Mouse (Mus musculus) forebrain, postnatal 0 days (tissue): ENCODE measurements around the gene Hist1h4f. TPM values are rescaled to one million over a fixed set of nuclear protein-coding genes. Genes with fewer than 3 reads are reported as not detected.
"Not testable (repeated sequence)": the region's sequence is repeated elsewhere in the genome, so short reads cannot be mapped to it uniquely, and the experiment has no call there.

Experiments
- ATAC-seq: fragments of 200-750 bp; cut with Nextera tagmentation; 2 replicates; pipeline ENCODE4 v1.8.0; 2017; ENCODE audit warnings: mild to moderate bottlenecking, moderate library complexity
- DNase-seq: peaks from one replicate; pipeline ENCODE4 v3.0.0-alpha.2; 2015
- H3K27ac ChIP-seq: fragments of 300-500 bp; sonication (generic); 2 replicates; pipeline ENCODE4 v1.5.1; 2014; ENCODE audit warnings: low read depth, mild to moderate bottlenecking, antibody characterized with exemption, low read length, moderate library complexity, mixed read lengths
- H3K27me3 ChIP-seq: fragments of 300-500 bp; sonication (generic); 2 replicates; pipeline ENCODE4 v1.6.1; 2014; ENCODE audit warnings: mild to moderate bottlenecking, low read length, mixed read lengths; ENCODE audit not compliant: insufficient read depth
- H3K36me3 ChIP-seq: fragments of 300-500 bp; sonication (generic); 2 replicates; pipeline ENCODE4 v1.6.1; 2014; ENCODE audit warnings: mild to moderate bottlenecking, moderate library complexity; ENCODE audit not compliant: insufficient read depth
- H3K4me1 ChIP-seq: fragments of 300-500 bp; sonication (generic); 2 replicates; pipeline ENCODE4 v1.6.1; 2014; ENCODE audit warnings: antibody characterized with exemption; ENCODE audit not compliant: insufficient read depth
- H3K4me2 ChIP-seq: fragments of 300-500 bp; sonication (generic); 2 replicates; pipeline ENCODE4 v1.6.1; 2014; ENCODE audit warnings: low read depth, mild to moderate bottlenecking, moderate library complexity
- H3K4me3 ChIP-seq: fragments of 300-500 bp; sonication (generic); 2 replicates; pipeline ENCODE4 v1.5.1; 2014; ENCODE audit warnings: low read depth, low read length, mixed read lengths
- H3K9ac ChIP-seq: fragments of 300-500 bp; sonication (generic); 2 replicates; pipeline ENCODE4 v1.6.1; 2014; ENCODE audit warnings: mild to moderate bottlenecking
- H3K9me3 ChIP-seq: fragments of 300-500 bp; sonication (generic); 2 replicates; pipeline ENCODE4 v1.6.1; 2016; ENCODE audit warnings: low read length
- CTCF ChIP-seq: sonication (generic); IDR thresholded peaks from 2 replicates; pipeline ENCODE4 v1.5.1; 2016; ENCODE audit warnings: antibody characterized with exemption, control low read depth, low read depth
- WGBS: fragments of 180-500 bp; shearing (Covaris S2); extraction: QIAGEN DNeasy Blood & Tissue Kit; methylation state at CpG from one replicate; pipeline ENCODE4 v1.1.7; 2014; 5-methylcytosine and 5-hydroxymethylcytosine counted together
- polyA plus RNA-seq: library from polyadenylated mRNA; unstranded; fragments of >200 nt; fragmentation: Nextera tagmentation; extraction: Ambion mirVana; gene quantifications from 2 replicates; pipeline ENCODE4 v1.2.1, GENCODE M21; 2015
- total RNA-seq: library from RNA; depleted of rRNA; stranded (reverse); fragments of >200 nt; gene quantifications from 2 replicates; pipeline ENCODE4 v1.2.3, GENCODE M21; 2014

The Hist1h4f gene
- total and polyA plus RNA-seq, 2 experiments from 2014 or later, result 753 TPM; not detected in 1

DNA sequence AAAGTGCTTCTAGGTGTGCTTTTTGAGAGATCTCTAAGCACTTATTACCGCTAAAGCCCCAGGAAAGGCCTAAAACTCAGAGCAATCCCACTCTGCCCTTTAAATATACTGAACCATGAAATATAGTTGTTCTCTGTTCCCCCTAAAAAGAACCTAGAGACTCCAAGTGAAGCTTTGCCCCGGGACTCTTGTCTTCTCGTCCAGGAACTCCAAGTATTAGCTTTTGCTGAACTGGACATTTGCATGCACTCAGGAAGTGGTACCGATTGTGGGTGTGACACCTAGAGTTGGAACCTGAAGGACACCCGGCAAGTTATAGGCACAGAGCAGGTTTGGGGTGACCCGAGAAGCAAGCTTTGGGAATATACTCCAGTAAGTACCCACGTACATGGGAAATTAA is 39.8 kb upstream of the Hist1h4f start:
- no peaks in the 10 kb centered on the region for H3K27me3 ChIP-seq
- no peak for TF ChIP-seq CTCF
- H3K9ac ChIP-seq, result no peak overlapping the region
- no peaks in the 10 kb centered on the region for H3K9me3 ChIP-seq
- ATAC-seq (no peak), DNase-seq (no peak)
- no peaks in the 10 kb centered on the region for H3K36me3 ChIP-seq
- H3K4me2 ChIP-seq, result no peak overlapping the region
- WGBS, result 95% methylated on average over 7 of the region's 7 CpGs
- no peaks in the 10 kb centered on the region for H3K4me1 ChIP-seq
- no peak overlapping the region for H3K27ac ChIP-seq
- no peak overlapping the region for H3K4me3 ChIP-seq

GRCm38 (mm10) chr13:23586940-23587225 is 35.4 kb upstream of the Hist1h4f start:
- Histone ChIP-seq H3K27me3 (no peaks in the 10 kb centered on the region), H3K9me3 (no peaks in the 10 kb centered on the region), H3K9ac (peak overlapping the region; percentile 37; the same call in 1 of the 2 replicates), H3K36me3 (no peaks in the 10 kb centered on the region), H3K4me2 (peak overlapping the region; percentile 72), H3K4me1 (peaks cover 10% of the 10 kb centered on the region; the same call in 1 of the 2 replicates), H3K4me3 (0 out of 2 replicates have a peak overlapping the region, but pooled peaks have one; percentile 47), H3K27ac (peak overlapping the region; percentile 81; the same call in 1 of the 2 replicates)
- 6% methylated on average over 1 of the region's 1 CpGs for WGBS
- TF ChIP-seq CTCF, result no peak
- ATAC-seq (no peak), DNase-seq (no peak)

DNA sequence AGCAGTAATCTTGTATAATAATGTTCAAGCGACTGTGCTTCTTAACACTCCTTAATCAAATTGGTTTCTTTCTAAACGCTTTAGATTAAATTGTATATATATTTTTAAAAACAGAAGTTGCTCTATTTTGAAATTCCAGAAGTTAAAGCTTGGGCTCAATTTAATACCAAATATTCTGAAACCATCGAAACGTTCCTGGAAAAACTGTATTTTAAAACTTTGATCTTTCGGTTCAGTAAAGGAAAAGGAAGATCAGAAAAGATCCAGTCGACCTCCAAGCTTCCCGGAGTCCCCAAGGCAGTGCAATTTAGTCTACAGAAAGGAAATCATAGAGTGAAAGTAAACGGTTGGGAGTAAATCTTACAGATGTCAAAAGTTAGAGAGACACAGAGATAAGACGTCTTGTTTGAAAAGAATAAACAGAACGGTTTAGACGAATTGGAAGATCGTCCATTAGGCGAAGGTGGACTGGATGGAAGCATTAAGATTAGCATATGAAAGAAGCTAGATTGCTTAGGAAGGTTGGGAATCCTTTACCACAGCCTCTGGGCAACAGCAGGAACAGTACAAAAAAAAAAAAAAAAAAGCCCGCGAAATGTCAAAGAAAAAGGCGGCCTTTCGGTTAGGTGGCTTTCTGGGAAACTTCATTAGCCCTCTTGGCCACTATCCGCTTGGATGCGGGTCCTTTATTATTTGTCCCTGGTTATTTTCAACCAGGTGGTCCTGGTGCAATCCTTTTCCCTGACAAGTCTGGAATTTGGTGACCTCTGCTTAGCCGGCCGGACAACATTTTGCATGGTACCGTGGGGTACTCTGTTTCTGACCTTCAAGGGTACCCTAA is 34.9 kb upstream of the Hist1h4f start:
- ATAC-seq, result no peak
- Histone ChIP-seq H3K4me1 (peaks cover 10% of the 10 kb centered on the region; the same call in 1 of the 2 replicates), H3K27ac (peak overlapping the region; percentile 94), H3K4me2 (peak overlapping the region; percentile 72), H3K9ac (peak overlapping the region; percentile 37), H3K36me3 (no peaks in the 10 kb centered on the region), H3K4me3 (peak overlapping the region; percentile 47), H3K9me3 (no peaks in the 10 kb centered on the region), H3K27me3 (no peaks in the 10 kb centered on the region)
- 2% methylated on average over 22 of the region's 22 CpGs for WGBS
- no peak for DNase-seq
- TF ChIP-seq CTCF, result no peak

DNA sequence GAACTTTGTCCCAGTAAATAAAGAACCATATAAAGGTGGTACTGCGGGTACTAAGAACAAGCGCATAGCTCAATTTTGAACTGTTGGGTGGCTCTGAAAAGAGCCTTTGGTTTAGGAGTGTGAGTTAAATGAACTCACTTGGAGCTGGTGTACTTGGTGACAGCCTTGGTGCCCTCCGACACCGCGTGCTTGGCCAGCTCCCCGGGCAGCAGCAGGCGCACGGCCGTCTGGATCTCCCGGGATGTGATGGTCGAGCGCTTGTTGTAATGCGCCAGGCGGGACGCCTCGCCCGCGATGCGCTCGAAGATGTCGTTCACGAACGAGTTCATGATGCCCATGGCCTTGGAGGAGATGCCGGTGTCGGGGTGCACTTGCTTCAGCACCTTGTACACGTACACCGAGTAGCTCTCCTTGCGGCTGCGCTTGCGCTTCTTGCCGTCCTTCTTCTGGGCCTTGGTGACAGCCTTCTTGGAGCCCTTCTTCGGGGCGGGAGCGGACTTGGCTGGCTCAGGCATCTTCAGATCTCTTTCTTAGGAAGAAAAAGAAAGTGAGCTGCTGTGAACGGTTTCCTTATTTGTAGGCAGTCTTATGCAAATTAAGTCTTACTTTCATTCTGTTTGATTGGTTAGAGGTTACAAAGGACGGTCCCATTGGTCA is 34.1 kb upstream of the Hist1h4f start:
- not testable (repeated sequence) for H3K27me3 ChIP-seq, H3K9me3 ChIP-seq, H3K36me3 ChIP-seq
- peak overlapping the region; percentile 47 for H3K4me3 ChIP-seq
- peak; percentile 88 for ATAC-seq
- peak; percentile 94 for DNase-seq
- 4% methylated on average over 23 of the region's 36 CpGs for WGBS
- H3K9ac ChIP-seq, result peak overlapping the region; percentile 71
- H3K4me1 ChIP-seq, result peaks cover 10% of the 10 kb centered on the region; the same call in 1 of the 2 replicates
- H3K4me2 ChIP-seq, result peak overlapping the region; percentile 72
- peak overlapping the region; percentile 94 for H3K27ac ChIP-seq

DNA sequence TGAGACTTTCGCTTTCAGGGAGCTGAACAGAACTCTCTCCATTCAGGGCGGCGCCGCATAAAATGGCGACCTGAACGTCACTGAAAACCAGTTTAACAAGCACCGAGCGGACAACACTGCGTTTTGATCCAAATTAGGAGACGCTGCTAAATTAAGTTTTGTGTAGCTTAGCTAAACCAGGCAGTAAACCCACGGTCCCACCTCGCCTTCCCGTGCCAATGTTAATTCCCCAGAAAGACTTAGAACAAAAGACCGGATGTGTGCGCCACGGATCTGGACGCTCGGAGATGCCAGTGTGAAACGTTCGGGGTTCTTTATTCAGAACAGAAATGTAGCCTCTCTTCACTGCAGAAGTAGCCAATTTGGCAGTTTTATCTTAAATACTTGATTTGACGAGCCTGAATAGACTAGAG is 33.6 kb upstream of the Hist1h4f start:
- H3K36me3 ChIP-seq, result no peaks in the 10 kb centered on the region
- WGBS, result under 1% methylated on average over 21 of the region's 21 CpGs
- H3K9ac ChIP-seq, result peak overlapping the region; percentile 71
- peak; percentile 79 for DNase-seq
- no peaks in the 10 kb centered on the region for H3K27me3 ChIP-seq
- H3K27ac ChIP-seq, result peak overlapping the region; percentile 94
- H3K4me2 ChIP-seq, result peak overlapping the region; percentile 72
- no peak for TF ChIP-seq CTCF
- ATAC-seq, result peak; percentile 14
- H3K4me3 ChIP-seq, result peak overlapping the region; percentile 47
- no peaks in the 10 kb centered on the region for H3K9me3 ChIP-seq
- H3K4me1 ChIP-seq, result peaks cover 10% of the 10 kb centered on the region; the same call in 1 of the 2 replicates

DNA sequence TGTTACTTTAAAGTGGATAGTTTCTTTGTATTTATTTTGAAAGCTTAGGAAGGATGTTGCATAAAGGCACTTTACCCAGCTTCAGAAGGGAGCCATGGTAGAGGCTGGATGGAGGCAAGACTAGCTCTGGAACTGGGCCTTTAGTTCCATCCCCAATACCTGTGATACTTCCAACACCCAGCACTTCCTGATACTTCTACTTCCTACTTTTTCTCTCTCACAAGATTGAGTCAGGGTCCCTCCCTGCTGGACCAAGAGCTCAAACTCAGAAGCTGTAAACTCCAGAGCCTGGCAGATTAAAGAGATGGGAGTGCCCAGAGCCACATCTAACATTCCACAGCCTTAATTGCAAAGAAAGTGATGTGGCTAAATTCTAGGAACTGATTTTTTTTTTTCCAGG is 32.9 kb upstream of the Hist1h4f start:
- H3K9ac ChIP-seq, result peak overlapping the region; percentile 71; the same call in 1 of the 2 replicates

More for the DNA sequence above, 32.9 kb upstream of the Hist1h4f start:
- H3K4me1 ChIP-seq, result peaks cover 10% of the 10 kb centered on the region; the same call in 1 of the 2 replicates
- no peak for ATAC-seq
- H3K4me2 ChIP-seq, result peak overlapping the region; percentile 72
- no peaks in the 10 kb centered on the region for H3K27me3 ChIP-seq
- no peak for TF ChIP-seq CTCF
- no peak for DNase-seq
- H3K9me3 ChIP-seq, result no peaks in the 10 kb centered on the region
- H3K4me3 ChIP-seq, result peak overlapping the region; percentile 47
- H3K27ac ChIP-seq, result peak overlapping the region; percentile 94
- no peaks in the 10 kb centered on the region for H3K36me3 ChIP-seq
